Mouse (Mus musculus) colon, adult 2 months (tissue): ENCODE results near the gene Clec4n. TPM values are rescaled to one million over a fixed set of nuclear protein-coding genes. Genes with fewer than 3 reads are reported as not detected.

ENCODE experiments used
- polyA plus RNA-seq: library from polyadenylated mRNA; depleted of rRNA; stranded (reverse); fragments of >200 nt; gene quantifications from 2 replicates; pipeline ENCODE4 v1.2.3, GENCODE M21; 2012; rRNA removed

Clec4n gene
- 1.4 and 1.5 TPM in 2 replicates for polyA plus RNA-seq

GRCm38 (mm10) chr6:123229644-123230043 lies at the start of gene Clec4n:
Gene Clec4n, plus strand, starts transcription at chr6:123229843.

GRCm38 (mm10) chr6:123261555-123262161 lies 32.0 kb downstream of the Clec4n start, which contains the start of gene Clec4d:
Gene Clec4d, plus strand, starts transcription at chr6:123262111.

GRCm38 (mm10) chr6:123289753-123290152 lies 60.1 kb downstream of the Clec4n start, which contains the start of gene Clec4e:
Gene Clec4e, minus strand, starts transcription at chr6:123289870.

Other genes starting within 250 kb of the Clec4n start
- not detected in 2 replicates for gene Clec4a4, start 239.5 kb upstream of the Clec4n start, polyA plus RNA-seq
- gene Clec4b1, start 179.9 kb upstream of the Clec4n start, polyA plus RNA-seq = 0.26 and 0.29 TPM in 2 replicates
- 0.31 and 0.63 TPM in 2 replicates for gene Clec4a2, start 123.4 kb upstream of the Clec4n start, polyA plus RNA-seq
- not detected in 2 replicates for gene Clec4b2, start 57.0 kb upstream of the Clec4n start, polyA plus RNA-seq
- gene Clec4d, start 32.3 kb downstream of the Clec4n start, polyA plus RNA-seq = 0.08 and 0.24 TPM in 2 replicates
- not detected in 2 replicates for gene Clec4e, start 60.0 kb downstream of the Clec4n start, polyA plus RNA-seq
- gene Vmn2r19, start 78.5 kb downstream of the Clec4n start, polyA plus RNA-seq = not detected in 2 replicates
- not detected in 2 replicates for gene Vmn2r20, start 188.3 kb downstream of the Clec4n start, polyA plus RNA-seq